Mouse (Mus musculus) neutrophil, adult 83 days (primary cell): ENCODE measurements around the gene Olfr1202. TPM values are rescaled to one million over a fixed set of nuclear protein-coding genes. Genes with fewer than 3 reads are reported as not detected.

Experiments
- total RNA-seq, 2 experiments: library from RNA; stranded (reverse); gene quantifications; one replicate each; pipeline ENCODE4 v1.2.4; 2023

Olfr1202 gene
- total RNA-seq, result not detected

GRCm38 (mm10) chr2:88814196-88814595 is at the start of gene Olfr1202:
Gene Olfr1202, plus strand, starts transcription at chr2:88814496.

GRCm38 (mm10) chr2:88770388-88770787 is 43.9 kb upstream of the Olfr1202 start, which contains the start of gene Olfr1200:
Gene Olfr1200, minus strand, starts transcription at chr2:88770488.

GRCm38 (mm10) chr2:88792736-88793135 is 21.6 kb upstream of the Olfr1202 start, which contains the start of gene Olfr1201:
Gene Olfr1201, plus strand, starts transcription at chr2:88793036.

GRCm38 (mm10) chr2:88829437-88829836 is 15.1 kb downstream of the Olfr1202 start, which contains the start of gene Olfr1205:
Gene Olfr1205, plus strand, starts transcription at chr2:88829737.

GRCm38 (mm10) chr2:88848992-88849391 is 34.7 kb downstream of the Olfr1202 start, which contains the start of gene Olfr1204:
Gene Olfr1204, plus strand, starts transcription at chr2:88849292.

GRCm38 (mm10) chr2:88862931-88863330 is 48.6 kb downstream of the Olfr1202 start, which contains the start of gene Olfr1206:
Gene Olfr1206, plus strand, starts transcription at chr2:88863231.

Other genes with a start within 250 kb of the Olfr1202 start
- gene Olfr1189, start 228.0 kb upstream of the Olfr1202 start, total RNA-seq, result not detected
- under 1 TPM; 0.04 to 0.18 TPM for gene Olfr1191-ps1, start 174.0 kb upstream of the Olfr1202 start, total RNA-seq
- not detected for gene Olfr1192-ps1, start 166.0 kb upstream of the Olfr1202 start, total RNA-seq
- not detected for gene Olfr1193, start 138.9 kb upstream of the Olfr1202 start, total RNA-seq
- gene Olfr1195, start 125.3 kb upstream of the Olfr1202 start, total RNA-seq, result not detected
- not detected for gene Olfr1196, start 109.9 kb upstream of the Olfr1202 start, total RNA-seq
- not detected for gene Olfr1197, start 82.1 kb upstream of the Olfr1202 start, total RNA-seq
- not detected for gene Olfr1198, start 63.1 kb upstream of the Olfr1202 start, total RNA-seq
- gene Olfr1199, start 54.0 kb upstream of the Olfr1202 start, total RNA-seq, result not detected
- gene Olfr1200, start 44.0 kb upstream of the Olfr1202 start, total RNA-seq, result not detected
- not detected for gene Olfr1201, start 21.5 kb upstream of the Olfr1202 start, total RNA-seq
- not detected for gene Olfr1205, start 15.2 kb downstream of the Olfr1202 start, total RNA-seq
- not detected for gene Olfr1204, start 34.8 kb downstream of the Olfr1202 start, total RNA-seq
- gene Olfr1206, start 48.7 kb downstream of the Olfr1202 start, total RNA-seq, result not detected
- not detected for gene Olfr1208, start 87.8 kb downstream of the Olfr1202 start, total RNA-seq
- gene Olfr1209, start 100.7 kb downstream of the Olfr1202 start, total RNA-seq, result not detected
- not detected for gene Olfr1211, start 123.6 kb downstream of the Olfr1202 start, total RNA-seq
- not detected for gene Olfr1212, start 139.5 kb downstream of the Olfr1202 start, total RNA-seq
- gene Gm13762, start 165.8 kb downstream of the Olfr1202 start, total RNA-seq, result not detected
- not detected for gene Olfr1214, start 178.2 kb downstream of the Olfr1202 start, total RNA-seq
- gene Olfr1215, start 192.5 kb downstream of the Olfr1202 start, total RNA-seq, result not detected
- gene Olfr1216, start 203.8 kb downstream of the Olfr1202 start, total RNA-seq, result not detected
- not detected for gene Olfr1217, start 217.6 kb downstream of the Olfr1202 start, total RNA-seq
- not detected for gene Olfr1218, start 246.7 kb downstream of the Olfr1202 start, total RNA-seq